Mouse (Mus musculus) lung, postnatal 0 days (tissue): ENCODE measurements at regions not wholly inside any gene's neighbourhood (a gene's known extent, or its start where the extent isn't known, plus 50 kb on each side); places are given as distances from the start of the nearest gene placed in this dataset.

Experiments
- CTCF ChIP-seq: IDR thresholded peaks from 2 replicates; pipeline ENCODE4 v1.5.1; 2016; ENCODE audit warnings: antibody characterized with exemption, mild to moderate bottlenecking
- EP300 ChIP-seq: IDR thresholded peaks from 2 replicates; pipeline ENCODE4 v1.6.1; 2016; ENCODE audit warnings: antibody characterized with exemption, mild to moderate bottlenecking, control low read depth

- TF ChIP-seq CTCF (no peak), EP300 (no peak)
Measured at GRCm38 (mm10) chr10:46046890-46047414, 469.3 kb downstream of the Hace1 start.
